Mouse (Mus musculus) heart, adult 2 months (tissue): ENCODE measurements around the gene Hormad1. TPM values are rescaled to one million over a fixed set of nuclear protein-coding genes. Genes with fewer than 3 reads are reported as not detected.

ENCODE experiments used
- DNase-seq, 2 experiments: peaks; one replicate each; pipeline ENCODE4 v3.0.0; 2021
- H3K27ac ChIP-seq: fragments of 200-600 bp; 2 replicates; pipeline ENCODE4 v1.8.1; 2022
- H3K27me3 ChIP-seq: fragments of 200-500 bp; 2 replicates; pipeline ENCODE4 v1.6.1; 2012; ENCODE audit warnings: mild to moderate bottlenecking, low read length, inconsistent platforms, mixed read lengths; ENCODE audit not compliant: control insufficient read depth, insufficient read depth
- H3K36me3 ChIP-seq: fragments of 200-500 bp; 2 replicates; pipeline ENCODE4 v1.6.1; 2012; ENCODE audit warnings: low read length, inconsistent platforms; ENCODE audit not compliant: control insufficient read depth, insufficient read depth
- H3K4me1 ChIP-seq: fragments of 200-500 bp; 2 replicates; pipeline ENCODE4 v1.6.1; 2011; ENCODE audit warnings: low read length; ENCODE audit not compliant: control insufficient read depth, insufficient read depth
- H3K4me3 ChIP-seq: fragments of 200-600 bp; 2 replicates; pipeline ENCODE4 v1.8.1; 2022
- H3K79me2 ChIP-seq: fragments of 200-500 bp; replicated peaks from 2 replicates; pipeline ENCODE4 v1.6.1; 2012; ENCODE audit warnings: mild to moderate bottlenecking, inconsistent platforms, low read length, moderate library complexity, mixed read lengths; ENCODE audit not compliant: control insufficient read depth, insufficient read depth
- H3K9ac ChIP-seq: fragments of 200-500 bp; 2 replicates; pipeline ENCODE4 v1.6.1; 2012; ENCODE audit warnings: low read depth, mild to moderate bottlenecking, control low read depth, inconsistent platforms, low read length, mixed read lengths
- CTCF ChIP-seq: fragments of 200-600 bp; IDR thresholded peaks from 2 replicates; pipeline ENCODE4 v1.8.1; 2022; ENCODE audit warnings: antibody characterized with exemption, mild to moderate bottlenecking, moderate library complexity
- EP300 ChIP-seq: fragments of 200-500 bp; IDR thresholded peaks from 2 replicates; pipeline ENCODE4 v1.6.1; 2011; ENCODE audit warnings: low read depth, low read length, control low read depth; ENCODE audit not compliant: insufficient read depth
- POLR2A ChIP-seq: fragments of 200-500 bp; IDR thresholded peaks from 2 replicates; pipeline ENCODE4 v1.6.1; 2011; ENCODE audit warnings: mild to moderate bottlenecking, low read depth, low read length, control low read depth; ENCODE audit not compliant: insufficient read depth
- WGBS: fragments of 180-500 bp; shearing (Covaris S2); methylation state at CpG from one replicate; pipeline ENCODE4 v1.1.7; 2018; 5-methylcytosine and 5-hydroxymethylcytosine counted together
- intact Hi-C: fragments of 180-260 bp; cut with DNase I; formaldehyde crosslinking; loops from one replicate; pipeline ENCODE4 v1.15.1; 2025
- polyA plus RNA-seq: library from polyadenylated mRNA; depleted of rRNA; stranded (reverse); fragments of >200 nt; gene quantifications from 2 replicates; pipeline ENCODE4 v1.2.3, GENCODE M21; 2012
- total RNA-seq, 2 experiments: library from RNA; stranded (reverse); gene quantifications; 2 replicates each; pipeline ENCODE4 v1.2.3; 2021

Gene Hormad1
- total and polyA plus RNA-seq, 3 experiments = not detected

DNA sequence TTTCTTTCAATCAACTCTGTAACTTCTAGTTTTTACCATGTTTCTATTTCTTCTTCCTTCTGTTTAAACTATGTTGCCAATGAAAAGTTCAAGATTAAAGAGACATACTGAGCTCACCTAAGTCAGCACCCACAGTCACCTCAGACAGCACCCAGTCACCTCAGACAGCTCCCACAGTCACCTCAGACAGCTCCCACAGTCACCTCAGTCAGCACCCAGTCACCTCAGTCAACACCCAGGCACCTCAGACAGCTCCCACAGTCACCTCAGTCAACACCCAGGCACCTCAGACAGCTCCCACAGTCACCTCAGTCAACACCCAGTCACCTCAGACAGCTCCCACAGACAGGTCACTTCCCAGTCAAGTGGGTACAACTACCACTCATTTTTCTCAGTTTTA, 17.3 kb upstream of the Hormad1 start:
- Histone ChIP-seq H3K27ac (no peak overlapping the region), H3K36me3 (no peaks in the 10 kb centered on the region), H3K27me3 (no peaks in the 10 kb centered on the region), H3K79me2 (no peaks in the 10 kb centered on the region), H3K4me1 (no peaks in the 10 kb centered on the region), H3K4me3 (no peak overlapping the region), H3K9ac (no peak overlapping the region)
- intact Hi-C loops = no loop called here
- no peak for DNase-seq
- no peak for TF ChIP-seq CTCF
- TF ChIP-seq POLR2A = no peak
- no peak for TF ChIP-seq EP300

DNA sequence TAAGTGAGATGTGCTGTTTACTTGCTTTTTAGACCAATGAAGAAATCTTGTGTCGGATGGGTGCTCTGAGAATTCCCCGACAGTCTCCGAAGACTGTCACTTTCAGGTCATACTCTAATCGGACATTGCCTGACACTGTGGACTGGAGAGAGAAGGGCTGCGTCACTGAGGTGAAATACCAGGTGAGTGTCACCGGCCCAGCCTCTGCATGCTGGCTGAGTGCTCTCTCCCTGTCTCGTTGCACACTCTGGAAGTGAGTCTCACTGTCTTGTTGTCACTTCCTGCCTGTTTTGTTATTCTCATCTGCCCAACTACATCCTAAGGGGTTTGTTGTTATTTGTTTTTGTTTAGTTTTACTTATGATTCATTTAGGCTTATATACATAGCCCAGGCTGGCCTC, 16.5 kb upstream of the Hormad1 start:
- Histone ChIP-seq H3K27me3 (no peaks in the 10 kb centered on the region), H3K4me3 (no peak overlapping the region), H3K36me3 (no peaks in the 10 kb centered on the region), H3K4me1 (no peaks in the 10 kb centered on the region), H3K79me2 (no peaks in the 10 kb centered on the region), H3K27ac (no peak overlapping the region), H3K9ac (no peak overlapping the region)
- intact Hi-C loops = no loop called here
- no peak for DNase-seq
- WGBS = 64% methylated on average over 7 of the region's 7 CpGs
- no peak for TF ChIP-seq EP300
- no peak for TF ChIP-seq CTCF
- no peak for TF ChIP-seq POLR2A

DNA sequence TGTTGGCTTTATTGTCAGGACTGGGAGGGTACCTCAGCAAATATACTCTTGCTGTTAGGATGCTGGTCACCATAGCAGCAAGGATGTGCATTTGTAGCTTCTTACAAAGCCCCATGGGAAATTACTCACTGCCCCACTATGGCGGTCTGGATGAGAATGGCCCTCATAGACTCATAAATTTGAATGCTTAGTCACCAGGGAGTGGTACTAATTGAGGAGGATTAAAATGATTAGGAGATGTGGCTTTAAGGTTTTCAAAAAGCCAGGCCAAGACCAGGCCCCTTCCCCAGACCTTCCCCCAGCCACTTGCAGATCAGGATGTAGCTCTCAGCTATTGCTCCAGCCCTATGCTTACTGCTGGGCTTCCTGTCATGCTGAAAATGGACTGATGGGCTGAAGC, 9.3 kb upstream of the Hormad1 start:
- Histone ChIP-seq H3K36me3 (no peaks in the 10 kb centered on the region), H3K9ac (no peak overlapping the region), H3K4me3 (no peak overlapping the region), H3K27ac (no peak overlapping the region), H3K4me1 (no peaks in the 10 kb centered on the region), H3K27me3 (no peaks in the 10 kb centered on the region), H3K79me2 (no peaks in the 10 kb centered on the region)
- no peak for DNase-seq
- 74% methylated on average over 1 of the region's 1 CpGs for WGBS
- TF ChIP-seq EP300 = no peak
- no peak for TF ChIP-seq CTCF
- TF ChIP-seq POLR2A = no peak
- intact Hi-C loops = no loop called here

- WGBS = 45% methylated on average over 3 of the region's 3 CpGs
- Histone ChIP-seq H3K27me3 (no peaks in the 10 kb centered on the region), H3K9ac (no peak overlapping the region), H3K36me3 (no peaks in the 10 kb centered on the region), H3K27ac (no peak overlapping the region), H3K4me3 (no peak overlapping the region), H3K79me2 (no peaks in the 10 kb centered on the region), H3K4me1 (no peaks in the 10 kb centered on the region)
- intact Hi-C loops = no loop called here
- no peak for DNase-seq
- no peak for TF ChIP-seq CTCF
- TF ChIP-seq POLR2A = no peak
- TF ChIP-seq EP300 = no peak
These were observed 5.5 kb upstream of the Hormad1 start for GRCm38 (mm10) chr3:95553986-95554385.

- DNase-seq = no peak
- Histone ChIP-seq H3K27me3 (no peaks in the 10 kb centered on the region), H3K36me3 (no peaks in the 10 kb centered on the region), H3K27ac (no peak overlapping the region), H3K9ac (no peak overlapping the region), H3K4me1 (no peaks in the 10 kb centered on the region), H3K4me3 (no peak overlapping the region), H3K79me2 (no peaks in the 10 kb centered on the region)
- intact Hi-C loops = no loop called here
- WGBS = 89% methylated on average over 3 of the region's 3 CpGs
- TF ChIP-seq POLR2A (no peak), CTCF (no peak), EP300 (no peak)
These were observed 1.3 kb downstream of the Hormad1 start for GRCm38 (mm10) chr3:95560738-95561137.

DNA sequence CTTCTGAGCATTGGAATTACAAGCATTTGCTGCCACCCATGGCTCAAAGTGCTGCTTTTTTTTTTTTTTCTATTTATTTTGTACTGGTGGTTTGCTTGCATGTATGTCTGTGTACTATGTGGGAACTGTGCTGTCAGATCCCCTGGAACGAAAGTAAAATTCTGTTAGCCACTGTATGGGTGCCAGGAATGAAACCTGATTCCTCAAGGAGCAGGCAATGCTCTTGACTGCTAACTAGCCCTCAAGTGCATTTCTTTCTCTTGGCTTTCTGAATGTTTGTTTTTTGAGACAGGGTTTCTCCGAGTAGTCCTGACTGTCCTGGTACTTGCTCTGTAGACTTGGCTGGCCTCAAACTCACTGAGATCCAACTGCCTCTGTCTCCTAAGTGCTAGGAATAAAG, 2.3 kb downstream of the Hormad1 start:
- 59% methylated on average over 2 of the region's 2 CpGs for WGBS
- H3K27me3 ChIP-seq = no peaks in the 10 kb centered on the region
- no peak overlapping the region for H3K27ac ChIP-seq
- no peaks in the 10 kb centered on the region for H3K36me3 ChIP-seq
- TF ChIP-seq EP300 (no peak), CTCF (no peak), POLR2A (no peak)
- no peak for DNase-seq
- intact Hi-C loops = no loop called here
- no peaks in the 10 kb centered on the region for H3K79me2 ChIP-seq
- H3K9ac ChIP-seq = no peak overlapping the region
- no peaks in the 10 kb centered on the region for H3K4me1 ChIP-seq
- H3K4me3 ChIP-seq = no peak overlapping the region
